Comparison of ENCODE assay signal across 8 mouse cellular contexts in genomic region chrX:166416196-166416595, GRCm38 (mm10). TPM values are rescaled to one million over a fixed set of nuclear protein-coding genes. Genes with fewer than 3 reads are reported as not detected.
A peak's percentile ranks its signal among the peaks of the same experiment; 100 is the strongest.
DNase-seq lines count a peak whose midpoint lies in the region; ATAC-seq and TF ChIP-seq lines count a peak whose summit lies in the region.

No protein-coding gene starts in this region.

- H3K4me3 ChIP-seq in heart, adult 2 months, result no peak overlapping the region
- no peak overlapping the region for H3K4me3 ChIP-seq in heart, embryonic 11.5 days (ENCODE audit: low read depth, low read length)
- no peak overlapping the region for H3K4me3 ChIP-seq in kidney, postnatal 0 days (replicated peaks; ENCODE audit: low read depth, low read length)
- H3K4me3 ChIP-seq in forebrain, embryonic 16.5 days (replicated peaks; ENCODE audit: low read length), result no peak overlapping the region

- intact Hi-C loops in heart, adult 2 months (cut with DNase I), result loop anchor here (5.0 kb wide), 1 partner anchor 249 kb away; no protein-coding TSS in a partner anchor

- TF ChIP-seq POLR2A in heart, adult 2 months (IDR thresholded peaks at IDR 0.05; ENCODE audit: insufficient read depth, low read depth, low read length), result no peak

- no peaks in the 10 kb centered on the region for H3K9me3 ChIP-seq in heart, embryonic 11.5 days (replicated peaks; ENCODE audit: control insufficient read depth, low read length)
- H3K9me3 ChIP-seq in kidney, postnatal 0 days (replicated peaks; ENCODE audit: low read length), result no peaks in the 10 kb centered on the region
- H3K9me3 ChIP-seq in forebrain, embryonic 16.5 days (ENCODE audit: control insufficient read depth, low read length), result no peaks in the 10 kb centered on the region

- peak in 1 of 2 experiments; percentile 4 for DNase-seq in heart, adult 2 months
- DNase-seq in right cerebral cortex, adult 2 months (ENCODE audit: low spot score in 2 of 2), result peak; percentile 41 to 42
- DNase-seq in right cerebral cortex, postnatal 4 days, result no peak
- peak; percentile 14 for DNase-seq in c-Kit-positive CD71-positive TER-119-positive erythroid progenitor cells, embryonic 14.5 days (ENCODE audit: low spot score)
- DNase-seq in kidney, postnatal 0 days (ENCODE audit: low spot score), result peak; percentile 17
- DNase-seq in thymus, postnatal 0 days (ENCODE audit: low spot score), result peak; percentile 26

- H3K9ac ChIP-seq in heart, adult 2 months (ENCODE audit: low read depth, low read length), result no peak overlapping the region
- H3K9ac ChIP-seq in heart, embryonic 11.5 days (ENCODE audit: low read depth, low read length), result no peak overlapping the region
- H3K9ac ChIP-seq in kidney, postnatal 0 days (ENCODE audit: low read depth, low read length), result no peak overlapping the region
- no peak overlapping the region for H3K9ac ChIP-seq in forebrain, embryonic 16.5 days (replicated peaks; ENCODE audit: low read depth, low read length)

- WGBS in heart, adult 2 months, result 73% methylated on average over 6 of the region's 6 CpGs
- WGBS in heart, embryonic 11.5 days (ENCODE audit: insufficient replicate concordance), result 74% methylated on average over 3 of the region's 6 CpGs
- WGBS in kidney, postnatal 0 days, result 88% methylated on average over 5 of the region's 6 CpGs
- 70% methylated on average over 3 of the region's 6 CpGs for WGBS in forebrain, embryonic 16.5 days

- peak; percentile 67 for TF ChIP-seq CTCF in heart, adult 2 months (IDR thresholded peaks at IDR 0.05)
- TF ChIP-seq CTCF in kidney, postnatal 0 days (IDR thresholded peaks at IDR 0.05; ENCODE audit: low read depth), result peak; percentile 63

- H3K4me2 ChIP-seq in heart, embryonic 11.5 days, result no peak overlapping the region
- H3K4me2 ChIP-seq in kidney, postnatal 0 days (ENCODE audit: low read length), result no peak overlapping the region
- H3K4me2 ChIP-seq in forebrain, embryonic 16.5 days (ENCODE audit: low read length), result no peak overlapping the region

- no peaks in the 10 kb centered on the region for H3K27me3 ChIP-seq in heart, adult 2 months (ENCODE audit: control insufficient read depth, insufficient read depth, low read length)
- H3K27me3 ChIP-seq in heart, embryonic 11.5 days (ENCODE audit: control insufficient read depth, insufficient read depth, low read length), result no peaks in the 10 kb centered on the region
- H3K27me3 ChIP-seq in kidney, postnatal 0 days (ENCODE audit: insufficient read depth, low read length), result no peaks in the 10 kb centered on the region
- no peaks in the 10 kb centered on the region for H3K27me3 ChIP-seq in forebrain, embryonic 16.5 days (replicated peaks; ENCODE audit: control insufficient read depth, insufficient read depth, low read length)

- ATAC-seq in heart, embryonic 11.5 days (replicated peaks; ENCODE audit: insufficient number of reproducible peaks, low FRiP score, low TSS enrichment), result no peak
- ATAC-seq in kidney, postnatal 0 days (replicated peaks; ENCODE audit: low FRiP score, low read depth), result no peak
- no peak for ATAC-seq in forebrain, embryonic 16.5 days

- no peaks in the 10 kb centered on the region for H3K36me3 ChIP-seq in heart, adult 2 months (ENCODE audit: control insufficient read depth, insufficient read depth, low read length)
- no peaks in the 10 kb centered on the region for H3K36me3 ChIP-seq in heart, embryonic 11.5 days (ENCODE audit: control insufficient read depth, insufficient read depth, low read length)
- H3K36me3 ChIP-seq in kidney, postnatal 0 days (ENCODE audit: insufficient read depth, low read length), result no peaks in the 10 kb centered on the region
- H3K36me3 ChIP-seq in forebrain, embryonic 16.5 days (ENCODE audit: control insufficient read depth, insufficient read depth), result no peaks in the 10 kb centered on the region

- H3K79me2 ChIP-seq in heart, adult 2 months (replicated peaks; ENCODE audit: control insufficient read depth, insufficient read depth, low read length), result no peaks in the 10 kb centered on the region

- H3K27ac ChIP-seq in heart, adult 2 months, result no peak overlapping the region
- no peak overlapping the region for H3K27ac ChIP-seq in heart, embryonic 11.5 days (ENCODE audit: low read depth, low read length)
- no peak overlapping the region for H3K27ac ChIP-seq in kidney, postnatal 0 days
- H3K27ac ChIP-seq in forebrain, embryonic 16.5 days (ENCODE audit: low read length), result no peak overlapping the region

- no peaks in the 10 kb centered on the region for H3K4me1 ChIP-seq in heart, adult 2 months (ENCODE audit: control insufficient read depth, insufficient read depth, low read length)
- no peaks in the 10 kb centered on the region for H3K4me1 ChIP-seq in heart, embryonic 11.5 days (ENCODE audit: control insufficient read depth, insufficient read depth, low read length)
- no peaks in the 10 kb centered on the region for H3K4me1 ChIP-seq in kidney, postnatal 0 days (replicated peaks; ENCODE audit: insufficient read depth, low read length)
- H3K4me1 ChIP-seq in forebrain, embryonic 16.5 days (replicated peaks; ENCODE audit: control insufficient read depth, insufficient read depth, low read length), result no peaks in the 10 kb centered on the region

- TF ChIP-seq EP300 in heart, adult 2 months (IDR thresholded peaks at IDR 0.05; ENCODE audit: insufficient read depth, low read depth, low read length), result no peak

RNA-seq across cellular contexts. Expression of gene Trappc2, which starts 24.2 kb away (rescaled TPM):
- total RNA-seq in heart, adult 2 months (2021), result 10 to 100 TPM; 12.0 to 17.1 TPM
- polyA plus RNA-seq in heart, adult 2 months (2012; rRNA removed), result 6.5 and 12.4 TPM in 2 replicates
- polyA plus RNA-seq in heart, embryonic 11.5 days (2014; fragmentation: Nextera tagmentation; extraction: Ambion mirVana), result 38.4 and 39.0 TPM in 2 replicates
- polyA plus RNA-seq in kidney, postnatal 0 days (2015; fragmentation: Nextera tagmentation; extraction: Ambion mirVana), result 30.1 and 30.8 TPM in 2 replicates
- 29.8 and 31.5 TPM in 2 replicates for polyA plus RNA-seq in thymus, postnatal 0 days (2015; fragmentation: Nextera tagmentation; extraction: Ambion mirVana)
- polyA plus RNA-seq in forebrain, embryonic 16.5 days (2015; fragmentation: Nextera tagmentation; extraction: Ambion mirVana), result 71.1 and 79.4 TPM in 2 replicates

RNA-seq across cellular contexts. Expression of gene Ofd1, which starts 24.3 kb away (rescaled TPM):
- total RNA-seq in heart, adult 2 months (2021), result 1 to 10 TPM; 3.9 to 4.3 TPM
- 0.94 and 1.6 TPM in 2 replicates for polyA plus RNA-seq in heart, adult 2 months (2012; rRNA removed)
- 5.9 and 6.4 TPM in 2 replicates for polyA plus RNA-seq in heart, embryonic 11.5 days (2014; fragmentation: Nextera tagmentation; extraction: Ambion mirVana)
- 7.8 and 8.2 TPM in 2 replicates for polyA plus RNA-seq in kidney, postnatal 0 days (2015; fragmentation: Nextera tagmentation; extraction: Ambion mirVana)
- polyA plus RNA-seq in thymus, postnatal 0 days (2015; fragmentation: Nextera tagmentation; extraction: Ambion mirVana), result 6.3 and 8.4 TPM in 2 replicates
- 7.8 and 7.9 TPM in 2 replicates for polyA plus RNA-seq in forebrain, embryonic 16.5 days (2015; fragmentation: Nextera tagmentation; extraction: Ambion mirVana)
